In the genomic region with DNA sequence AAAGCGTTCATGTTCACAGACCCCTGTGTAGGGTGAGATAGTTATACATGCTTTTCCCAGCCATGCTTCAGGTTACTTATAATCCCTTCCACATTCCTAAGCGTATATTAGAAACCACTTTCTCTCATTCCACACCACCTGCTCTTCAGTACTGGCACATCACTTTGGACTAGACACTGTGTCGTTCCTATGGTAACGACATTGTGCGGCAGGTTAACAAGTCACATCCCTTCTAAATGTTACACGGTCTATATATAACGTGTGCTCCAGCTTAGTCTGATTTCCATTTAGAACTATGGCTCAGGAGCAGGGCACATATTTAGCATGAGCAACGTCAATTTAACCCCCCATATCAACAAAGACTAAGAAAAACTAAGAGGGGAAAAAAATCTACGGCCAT, we compare ENCODE assay signal across 27 mouse cellular contexts. TPM values are rescaled to one million over a fixed set of nuclear protein-coding genes. Genes with fewer than 3 reads are reported as not detected.
"Had no signal": no experiment of that assay in that cellular context is flagged by ENCODE, and none has a peak within 500 bp of the region (broad histone marks: within the 10 kb centered on the region; RNA-seq: fewer than 3 reads in every experiment).

No protein-coding gene starts in this region.

- H3K9me3 ChIP-seq: limb, embryonic 12.5 days; liver, embryonic 13.5 days had no signal

- H3K27ac ChIP-seq: limb, embryonic 12.5 days; liver, embryonic 13.5 days; stomach, postnatal 0 days had no signal

- H3K4me3 ChIP-seq: limb, embryonic 12.5 days; liver, embryonic 13.5 days had no signal

- H3K4me1 ChIP-seq: limb, embryonic 12.5 days; liver, embryonic 13.5 days had no signal

- H3K27me3 ChIP-seq: limb, embryonic 12.5 days; liver, embryonic 13.5 days had no signal

- DNase-seq: kidney, adult 18-20 months; kidney, postnatal 14 days; kidney, postnatal 4 days; liver, embryonic 13.5 days; lung, adult 2 months; lung, postnatal 14 days; lung, postnatal 4 days; midbrain, embryonic 14.5 days; right cerebral cortex, adult 18-20 months; right cerebral cortex, postnatal 14 days; right cerebral cortex, postnatal 4 days; thymus, adult 2 months; thymus, postnatal 14 days; thymus, postnatal 4 days had no signal

- H3K36me3 ChIP-seq: liver, embryonic 13.5 days had no signal

- H3K9ac ChIP-seq: limb, embryonic 12.5 days; liver, embryonic 13.5 days had no signal

- H3K4me2 ChIP-seq: limb, embryonic 12.5 days; liver, embryonic 13.5 days; midbrain, embryonic 11.5 days had no signal

RNA-seq across cellular contexts. Expression of gene Gys2, which starts 14.7 kb away (rescaled TPM):
- total RNA-seq: left cerebral cortex, adult 18-20 months; left cerebral cortex, postnatal 10 days; left cerebral cortex, postnatal 36 days; megakaryocyte progenitor cell, adult 5-6 weeks; megakaryocyte-erythroid progenitor cell, adult 5-6 weeks; midbrain, postnatal 0 days had no signal
- polyA plus RNA-seq: limb, embryonic 12.5 days; lung, embryonic 16.5 days; midbrain, embryonic 14.5 days; neural tube, embryonic 11.5 days; neural tube, embryonic 14.5 days; stomach, embryonic 14.5 days had no signal
